Mouse (Mus musculus): ENCODE measurements around the gene Prss38. TPM values are rescaled to one million over a fixed set of nuclear protein-coding genes. Genes with fewer than 3 reads are reported as not detected.
A peak's percentile ranks its signal among the peaks of the same experiment; 100 is the strongest.

Gene Prss38
- polyA plus RNA-seq, 1 experiment from 2014 or later, result not detected

DNA sequence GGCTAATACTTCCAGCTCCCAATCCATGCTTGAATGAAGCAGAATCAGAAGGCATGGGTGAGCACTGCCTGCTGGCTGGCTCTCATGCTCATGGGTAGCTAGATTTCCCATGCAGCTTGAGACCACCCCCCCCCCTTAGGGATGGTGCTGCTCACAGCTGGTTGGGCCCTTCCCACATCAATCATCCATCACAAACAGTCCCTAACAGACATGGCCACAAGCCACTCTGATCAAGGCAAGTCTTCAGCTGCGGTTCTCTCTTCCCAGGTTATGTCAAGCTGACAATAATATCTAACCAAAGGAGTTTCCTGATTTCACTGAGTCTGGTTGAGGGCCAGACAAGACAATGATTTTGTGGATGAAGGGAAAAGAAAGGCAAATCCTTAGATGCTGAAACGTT is 25.4 kb upstream of the Prss38 start:
- H3K27me3 ChIP-seq (ENCODE audit: control insufficient read depth, insufficient read depth, low read length), result no peaks in the 10 kb centered on the region
- no peak overlapping the region for H3K4me3 ChIP-seq (replicated peaks; ENCODE audit: low read length)
- peaks cover 29% of the 10 kb centered on the region for H3K36me3 ChIP-seq (replicated peaks; ENCODE audit: control insufficient read depth, insufficient read depth)
- 73% methylated on average over 2 of the region's 2 CpGs for WGBS
- ATAC-seq (ENCODE audit: low FRiP score) (no peak), DNase-seq (ENCODE audit: low spot score) (no peak)
- H3K9me3 ChIP-seq (ENCODE audit: control insufficient read depth, low read length), result no peaks in the 10 kb centered on the region
- H3K27ac ChIP-seq, result no peak overlapping the region
- H3K4me1 ChIP-seq (replicated peaks; ENCODE audit: control insufficient read depth, insufficient read depth, low read length), result no peaks in the 10 kb centered on the region
- H3K4me2 ChIP-seq (replicated peaks), result no peak overlapping the region
- H3K9ac ChIP-seq, result no peak overlapping the region

DNA sequence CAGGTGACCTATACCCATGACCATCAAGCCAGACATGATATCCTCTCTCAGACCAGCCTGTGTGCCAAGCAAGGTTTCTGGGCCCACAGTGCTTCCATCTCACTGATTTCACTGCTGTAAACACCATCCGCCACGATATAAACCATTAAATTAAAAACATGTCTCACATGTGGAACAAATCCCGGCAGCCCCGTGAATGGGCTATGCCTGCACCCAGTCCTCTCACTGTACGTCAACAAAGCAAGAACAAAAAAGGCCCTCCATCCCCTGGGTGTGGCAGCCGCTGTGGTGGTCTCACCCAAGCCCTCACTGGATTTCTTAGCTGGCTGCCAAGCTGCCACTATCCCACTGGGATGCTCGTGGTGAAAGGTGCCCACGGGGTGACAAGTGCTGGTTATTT is 24.4 kb upstream of the Prss38 start:
- H3K4me3 ChIP-seq (replicated peaks; ENCODE audit: low read length), result no peak overlapping the region
- no peak overlapping the region for H3K4me2 ChIP-seq (replicated peaks)
- H3K9me3 ChIP-seq (ENCODE audit: control insufficient read depth, low read length), result no peaks in the 10 kb centered on the region
- H3K9ac ChIP-seq, result no peak overlapping the region
- no peaks in the 10 kb centered on the region for H3K27me3 ChIP-seq (ENCODE audit: control insufficient read depth, insufficient read depth, low read length)
- H3K27ac ChIP-seq, result no peak overlapping the region
- H3K4me1 ChIP-seq (replicated peaks; ENCODE audit: control insufficient read depth, insufficient read depth, low read length), result no peaks in the 10 kb centered on the region
- no peak for DNase-seq (ENCODE audit: low spot score)
- no peak for ATAC-seq (ENCODE audit: low FRiP score)
- WGBS, result 85% methylated on average over 8 of the region's 8 CpGs
- peaks cover 19% of the 10 kb centered on the region for H3K36me3 ChIP-seq (replicated peaks; ENCODE audit: control insufficient read depth, insufficient read depth)

DNA sequence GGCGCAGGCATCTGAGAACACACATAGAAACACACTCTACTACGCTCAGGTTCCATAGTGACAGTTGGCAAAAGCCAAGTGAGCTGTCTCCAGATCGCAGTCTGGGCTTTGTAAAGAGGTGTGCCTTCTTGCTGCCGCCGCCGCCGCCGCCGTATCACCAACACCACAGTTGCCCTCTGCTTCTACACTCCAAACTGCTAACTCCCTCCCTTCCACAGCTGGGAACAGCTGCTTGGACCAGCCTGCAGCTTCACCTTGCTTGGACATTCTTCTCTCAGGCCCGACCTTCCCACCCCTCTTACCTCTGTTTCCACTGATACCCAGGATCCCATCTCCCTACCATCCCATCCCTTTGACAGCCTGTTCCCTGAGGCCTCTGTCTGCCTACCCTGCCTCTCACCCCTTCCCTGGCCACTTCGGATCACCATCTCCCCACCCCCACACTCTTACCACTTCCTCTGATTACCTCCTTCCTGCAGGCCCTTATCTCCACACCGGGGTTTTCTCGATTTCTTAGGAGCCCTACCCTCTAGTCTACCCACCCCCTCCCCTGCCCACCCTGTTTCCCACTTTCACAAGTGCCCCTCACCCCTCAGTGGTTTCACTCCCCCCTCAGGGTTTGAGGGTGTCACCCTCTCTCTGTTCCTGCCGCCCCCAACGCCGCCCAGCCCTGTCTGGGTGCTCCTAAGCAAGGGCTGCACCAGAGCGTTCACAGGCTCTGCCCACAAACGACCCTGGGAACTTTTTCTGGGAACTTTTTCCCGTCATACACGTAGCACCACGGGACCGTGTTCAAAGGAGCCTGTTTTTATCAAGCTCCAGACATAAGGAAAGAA is 22.3 kb upstream of the Prss38 start:
- Histone ChIP-seq H3K9ac (no peak overlapping the region), H3K36me3 (replicated peaks; ENCODE audit: control insufficient read depth, insufficient read depth) (peaks cover 7% of the 10 kb centered on the region), H3K4me2 (replicated peaks) (no peak overlapping the region), H3K27ac (no peak overlapping the region), H3K4me3 (replicated peaks; ENCODE audit: low read length) (no peak overlapping the region), H3K4me1 (replicated peaks; ENCODE audit: control insufficient read depth, insufficient read depth, low read length) (no peaks in the 10 kb centered on the region; the same call in 1 of the 2 replicates), H3K9me3 (ENCODE audit: control insufficient read depth, low read length) (no peaks in the 10 kb centered on the region), H3K27me3 (ENCODE audit: control insufficient read depth, insufficient read depth, low read length) (no peaks in the 10 kb centered on the region)
- DNase-seq (ENCODE audit: low spot score) (no peak), ATAC-seq (ENCODE audit: low FRiP score) (no peak)
- 76% methylated on average over 22 of the region's 22 CpGs for WGBS

DNA sequence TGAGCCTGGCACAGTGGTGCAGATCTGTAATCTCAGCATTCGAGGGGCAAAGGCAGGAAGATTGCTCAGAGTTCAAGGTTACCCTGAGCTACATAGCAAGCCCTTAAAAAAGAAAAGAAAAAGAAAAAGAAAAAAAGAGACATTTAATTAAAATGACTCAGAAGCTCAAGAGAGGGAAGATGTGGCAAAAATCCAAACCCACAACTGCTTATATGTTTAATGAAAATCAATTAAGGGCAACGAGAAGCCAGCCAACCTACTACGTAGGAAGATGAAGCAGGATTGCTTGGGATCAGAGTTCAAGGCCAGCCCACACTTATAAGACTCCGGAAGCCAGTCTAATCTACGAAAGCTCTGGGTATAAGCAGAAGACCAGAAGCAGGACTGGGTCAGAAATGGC is 19.0 kb upstream of the Prss38 start:
- WGBS, result 88% methylated on average over 5 of the region's 5 CpGs
- H3K4me2 ChIP-seq (replicated peaks), result no peak overlapping the region
- H3K9ac ChIP-seq, result no peak overlapping the region
- no peaks in the 10 kb centered on the region for H3K9me3 ChIP-seq (ENCODE audit: control insufficient read depth, low read length)
- no peak for ATAC-seq (ENCODE audit: low FRiP score)
- no peak for DNase-seq (ENCODE audit: low spot score)
- H3K36me3 ChIP-seq (replicated peaks; ENCODE audit: control insufficient read depth, insufficient read depth), result no peaks in the 10 kb centered on the region
- H3K4me3 ChIP-seq (replicated peaks; ENCODE audit: low read length), result no peak overlapping the region
- H3K4me1 ChIP-seq (replicated peaks; ENCODE audit: control insufficient read depth, insufficient read depth, low read length), result no peaks in the 10 kb centered on the region; the same call in 1 of the 2 replicates
- no peak overlapping the region for H3K27ac ChIP-seq
- H3K27me3 ChIP-seq (ENCODE audit: control insufficient read depth, insufficient read depth, low read length), result no peaks in the 10 kb centered on the region

DNA sequence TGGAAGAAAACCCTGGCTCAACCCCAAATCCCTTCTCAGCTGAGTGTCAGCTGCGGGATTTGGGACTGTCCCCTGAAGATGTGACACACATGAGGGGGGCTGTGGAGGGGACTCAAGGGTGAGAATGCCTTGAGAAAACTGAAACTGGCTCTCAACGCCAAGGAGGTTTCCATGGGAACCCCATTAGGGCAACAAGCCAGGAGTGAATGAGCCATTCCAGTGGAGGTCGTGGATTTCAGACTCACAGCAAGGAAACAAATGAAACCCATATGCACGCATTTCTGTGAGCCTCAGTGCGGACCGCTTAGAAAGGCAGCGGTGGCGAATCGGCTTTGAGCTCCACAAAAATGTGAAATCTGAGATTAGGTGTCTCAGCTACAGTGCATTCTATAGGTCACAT is 18.1 kb upstream of the Prss38 start:
- no peaks in the 10 kb centered on the region for H3K36me3 ChIP-seq (replicated peaks; ENCODE audit: control insufficient read depth, insufficient read depth)
- H3K27ac ChIP-seq, result peak overlapping the region; percentile 1; the same call in 1 of the 2 replicates
- no peaks in the 10 kb centered on the region; the same call in 1 of the 2 replicates for H3K4me1 ChIP-seq (replicated peaks; ENCODE audit: control insufficient read depth, insufficient read depth, low read length)
- no peak overlapping the region for H3K4me2 ChIP-seq (replicated peaks)
- no peaks in the 10 kb centered on the region for H3K27me3 ChIP-seq (ENCODE audit: control insufficient read depth, insufficient read depth, low read length)
- ATAC-seq (ENCODE audit: low FRiP score), result peak; percentile 57; the same call in 1 of the 2 replicates
- peak; percentile 75 for DNase-seq (ENCODE audit: low spot score)
- H3K9me3 ChIP-seq (ENCODE audit: control insufficient read depth, low read length), result no peaks in the 10 kb centered on the region
- H3K9ac ChIP-seq, result no peak overlapping the region
- WGBS, result 26% methylated on average over 9 of the region's 9 CpGs
- H3K4me3 ChIP-seq (replicated peaks; ENCODE audit: low read length), result no peak overlapping the region

DNA sequence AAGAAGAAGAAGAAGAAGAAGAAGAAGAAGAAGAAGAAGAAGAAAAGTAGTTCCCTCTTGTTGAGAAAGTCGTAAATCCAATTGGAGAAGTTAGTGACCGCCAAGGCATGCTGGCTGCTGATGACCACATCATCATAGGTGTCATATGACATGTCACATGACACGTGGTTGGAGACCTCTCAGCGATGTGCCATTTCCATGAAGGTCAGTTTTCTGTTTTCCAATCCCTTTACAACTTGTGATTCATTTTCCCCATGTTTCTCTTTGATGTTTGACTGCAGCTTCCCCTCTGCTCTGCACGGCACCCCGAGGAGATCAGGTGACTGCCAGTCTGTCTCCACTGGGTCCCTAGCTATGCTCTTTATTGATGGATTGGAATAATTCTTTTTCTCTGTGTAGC is 16.8 kb upstream of the Prss38 start:
- WGBS, result 76% methylated on average over 6 of the region's 6 CpGs
- no peak overlapping the region for H3K9ac ChIP-seq
- ATAC-seq (ENCODE audit: low FRiP score) (no peak), DNase-seq (ENCODE audit: low spot score) (no peak)
- no peak overlapping the region for H3K4me2 ChIP-seq (replicated peaks)
- H3K27ac ChIP-seq, result no peak overlapping the region
- H3K9me3 ChIP-seq (ENCODE audit: control insufficient read depth, low read length), result no peaks in the 10 kb centered on the region
- no peaks in the 10 kb centered on the region; the same call in 1 of the 2 replicates for H3K4me1 ChIP-seq (replicated peaks; ENCODE audit: control insufficient read depth, insufficient read depth, low read length)
- no peaks in the 10 kb centered on the region for H3K36me3 ChIP-seq (replicated peaks; ENCODE audit: control insufficient read depth, insufficient read depth)
- no peaks in the 10 kb centered on the region for H3K27me3 ChIP-seq (ENCODE audit: control insufficient read depth, insufficient read depth, low read length)
- H3K4me3 ChIP-seq (replicated peaks; ENCODE audit: low read length), result no peak overlapping the region

DNA sequence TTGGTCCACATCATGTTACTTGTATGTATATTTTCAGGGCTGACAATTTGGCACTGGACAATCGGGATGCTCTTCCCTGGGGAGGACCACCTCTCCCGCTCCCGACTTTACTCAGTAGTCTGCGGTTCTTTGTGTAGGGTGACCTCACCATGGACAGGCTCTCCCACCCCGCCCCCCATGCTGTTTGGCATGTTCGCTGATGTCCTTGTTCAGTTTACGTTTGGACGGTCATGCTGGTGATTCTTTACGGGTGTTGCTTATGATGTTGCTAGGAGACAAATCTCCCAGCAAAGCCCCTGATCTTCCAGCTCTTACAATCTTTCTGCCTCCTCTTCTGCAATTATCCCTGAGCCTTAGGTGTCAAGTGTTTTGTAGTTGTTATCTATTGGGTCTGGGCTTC is 15.0 kb upstream of the Prss38 start:
- ATAC-seq (ENCODE audit: low FRiP score), result no peak
- 59% methylated on average over 9 of the region's 9 CpGs for WGBS
- H3K9ac ChIP-seq, result no peak overlapping the region

DNA sequence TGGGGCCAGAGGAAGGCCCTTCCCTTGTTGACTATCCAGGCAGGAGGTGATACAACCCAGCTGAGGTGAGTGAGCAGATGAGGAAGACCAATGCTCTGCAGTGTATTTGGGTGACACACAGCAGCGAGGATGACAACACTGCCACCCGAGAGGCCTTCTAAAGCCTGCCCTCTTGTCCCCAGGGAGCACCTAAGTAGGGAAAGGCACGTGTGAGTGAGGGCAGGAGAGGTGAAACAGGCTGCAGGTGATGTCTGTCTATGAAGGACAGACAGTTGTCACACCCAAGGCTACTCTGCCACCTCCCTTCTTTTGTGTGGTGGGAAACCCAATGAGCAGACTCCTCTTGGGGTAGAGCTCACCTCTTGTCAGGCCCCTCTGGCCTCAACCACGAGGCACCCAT is 14.2 kb upstream of the Prss38 start:
- Histone ChIP-seq H3K27me3 (ENCODE audit: control insufficient read depth, insufficient read depth, low read length) (no peaks in the 10 kb centered on the region), H3K27ac (no peak overlapping the region), H3K4me3 (replicated peaks; ENCODE audit: low read length) (no peak overlapping the region), H3K4me1 (replicated peaks; ENCODE audit: control insufficient read depth, insufficient read depth, low read length) (no peaks in the 10 kb centered on the region; the same call in 1 of the 2 replicates), H3K9ac (no peak overlapping the region), H3K9me3 (ENCODE audit: control insufficient read depth, low read length) (no peaks in the 10 kb centered on the region), H3K4me2 (replicated peaks) (no peak overlapping the region), H3K36me3 (replicated peaks; ENCODE audit: control insufficient read depth, insufficient read depth) (no peaks in the 10 kb centered on the region)
- 64% methylated on average over 4 of the region's 4 CpGs for WGBS
- DNase-seq (ENCODE audit: low spot score) (no peak), ATAC-seq (ENCODE audit: low FRiP score) (no peak)

More for the DNA sequence above, 15.0 kb upstream of the Prss38 start:
- H3K9me3 ChIP-seq (ENCODE audit: control insufficient read depth, low read length), result no peaks in the 10 kb centered on the region
- H3K27ac ChIP-seq, result no peak overlapping the region
- no peaks in the 10 kb centered on the region for H3K36me3 ChIP-seq (replicated peaks; ENCODE audit: control insufficient read depth, insufficient read depth)
- H3K27me3 ChIP-seq (ENCODE audit: control insufficient read depth, insufficient read depth, low read length), result no peaks in the 10 kb centered on the region
- no peaks in the 10 kb centered on the region; the same call in 1 of the 2 replicates for H3K4me1 ChIP-seq (replicated peaks; ENCODE audit: control insufficient read depth, insufficient read depth, low read length)
- no peak for DNase-seq (ENCODE audit: low spot score)
- no peak overlapping the region for H3K4me3 ChIP-seq (replicated peaks; ENCODE audit: low read length)
- no peak overlapping the region for H3K4me2 ChIP-seq (replicated peaks)

DNA sequence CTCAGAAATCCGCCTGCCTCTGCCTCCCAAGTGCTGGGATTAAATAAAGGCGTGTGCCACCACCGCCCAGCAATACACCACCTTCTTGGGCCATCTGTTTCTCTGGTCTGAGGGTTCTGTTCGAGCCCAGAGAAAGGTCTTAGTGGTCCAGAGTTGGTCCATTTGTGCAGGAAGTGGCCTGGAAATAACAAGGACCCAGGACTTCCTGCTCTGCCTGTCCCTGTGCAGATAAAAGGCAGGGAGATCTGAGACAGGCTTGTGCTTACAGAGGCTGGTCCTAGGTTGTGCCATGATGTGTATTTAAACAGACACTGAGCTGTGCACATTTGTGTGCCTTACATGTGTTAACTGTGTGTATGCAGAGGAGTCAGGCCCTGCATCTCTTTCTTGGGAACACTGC is 13.3 kb upstream of the Prss38 start:
- Histone ChIP-seq H3K4me3 (replicated peaks; ENCODE audit: low read length) (no peak overlapping the region), H3K36me3 (replicated peaks; ENCODE audit: control insufficient read depth, insufficient read depth) (no peaks in the 10 kb centered on the region), H3K9me3 (ENCODE audit: control insufficient read depth, low read length) (no peaks in the 10 kb centered on the region), H3K4me1 (replicated peaks; ENCODE audit: control insufficient read depth, insufficient read depth, low read length) (no peaks in the 10 kb centered on the region; the same call in 1 of the 2 replicates), H3K4me2 (replicated peaks) (no peak overlapping the region), H3K9ac (no peak overlapping the region), H3K27ac (no peak overlapping the region), H3K27me3 (ENCODE audit: control insufficient read depth, insufficient read depth, low read length) (no peaks in the 10 kb centered on the region)
- DNase-seq (ENCODE audit: low spot score) (no peak), ATAC-seq (ENCODE audit: low FRiP score) (no peak)
- WGBS, result 85% methylated on average over 4 of the region's 4 CpGs
